Mouse (Mus musculus) cerebral cortex, adult 2 months (tissue): Measurements from ENCODE around the gene Cyp2c65.

Experiments used
- WGBS: fragments of 180-500 bp; shearing (Covaris S2); methylation state at CpG from one replicate; pipeline ENCODE4 v1.1.7; 2018; 5-methylcytosine and 5-hydroxymethylcytosine counted together

Gene Cyp2c65

GRCm38 (mm10) chr19:39060719-39061118 lies at the start of gene Cyp2c65:
TSS of gene Cyp2c65 (plus strand) at chr19:39061015.
- WGBS = 60% methylated on average over 2 of the region's 2 CpGs

- 97% methylated on average over 1 of the region's 1 CpGs for WGBS
These were observed 2.9 kb upstream of the Cyp2c65 start for GRCm38 (mm10) chr19:39057928-39058327.

GRCm38 (mm10) chr19:39098779-39099178 lies 38.0 kb downstream of the Cyp2c65 start:
- WGBS = 74% methylated on average over 2 of the region's 2 CpGs

- WGBS = 85% methylated on average over 1 of the region's 1 CpGs
These were observed 52.8 kb downstream of the Cyp2c65 start, which contains the start of gene Cyp2c66 for GRCm38 (mm10) chr19:39113644-39114043. TSS of gene Cyp2c66 (plus strand) at chr19:39113898.
